Mouse (Mus musculus) liver, embryonic 14.5 days (tissue): ENCODE measurements around the gene Ttk.

Experiments used
- CTCF ChIP-seq: IDR thresholded peaks from 2 replicates; pipeline ENCODE4 v1.5.1; 2016; ENCODE audit warnings: antibody characterized with exemption, low read depth, control low read depth
- EP300 ChIP-seq: IDR thresholded peaks from 2 replicates; pipeline ENCODE4 v1.6.1; 2016; ENCODE audit warnings: antibody characterized with exemption, low read depth

DNA sequence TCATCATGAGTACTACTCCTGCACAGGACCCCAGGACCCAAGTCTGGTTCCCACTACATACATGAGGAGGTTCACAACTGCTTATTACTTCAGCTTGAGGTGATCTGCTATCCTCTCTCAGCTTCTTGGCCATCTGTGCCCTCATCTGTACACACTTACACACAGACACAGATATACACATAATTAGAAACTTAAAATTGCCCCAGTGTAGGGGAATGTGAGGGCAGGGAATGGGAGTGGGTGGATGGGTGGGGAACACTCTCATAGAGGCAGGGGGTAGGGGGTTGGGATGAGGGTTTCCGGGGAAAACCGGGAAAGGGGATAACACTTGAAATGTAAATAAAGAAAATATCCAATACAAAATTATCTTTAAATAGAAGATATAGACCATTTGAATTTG is 75.3 kb downstream of the Ttk start:
- TF ChIP-seq CTCF: no peak
- TF ChIP-seq EP300: no peak
